Mouse (Mus musculus): Measurements from ENCODE around the gene B3gnt2. TPM values are rescaled to one million over a fixed set of nuclear protein-coding genes. Genes with fewer than 3 reads are reported as not detected.

B3gnt2 gene
- polyA plus RNA-seq, 1 experiment from 2014 or later = 1.9 TPM

GRCm38 (mm10) chr11:22891242-22891641 is 30.5 kb upstream of the B3gnt2 start:
- H3K9ac ChIP-seq (replicated peaks; ENCODE audit: low read depth, low read length) = no peak overlapping the region
- H3K27me3 ChIP-seq (ENCODE audit: control insufficient read depth, insufficient read depth, low read length) = no peaks in the 10 kb centered on the region
- H3K9me3 ChIP-seq (ENCODE audit: control insufficient read depth, low read length) = no peaks in the 10 kb centered on the region
- H3K36me3 ChIP-seq (ENCODE audit: control insufficient read depth, insufficient read depth, low read length) = no peaks in the 10 kb centered on the region
- H3K4me3 ChIP-seq (ENCODE audit: low read depth, low read length) = no peak overlapping the region
- H3K4me2 ChIP-seq (ENCODE audit: low read depth, low read length) = no peak overlapping the region
- no peak for ATAC-seq (ENCODE audit: low read depth)
- H3K27ac ChIP-seq (ENCODE audit: low read depth, low read length) = no peak overlapping the region
- 79% methylated on average over 9 of the region's 9 CpGs for WGBS
- no peaks in the 10 kb centered on the region for H3K4me1 ChIP-seq (ENCODE audit: control insufficient read depth, insufficient read depth, low read length)

- ATAC-seq (ENCODE audit: low read depth) = no peak
- H3K27ac ChIP-seq (ENCODE audit: low read depth, low read length) = no peak overlapping the region
- H3K4me2 ChIP-seq (ENCODE audit: low read depth, low read length) = no peak overlapping the region
- H3K4me1 ChIP-seq (ENCODE audit: control insufficient read depth, insufficient read depth, low read length) = no peaks in the 10 kb centered on the region
- no peak overlapping the region for H3K9ac ChIP-seq (replicated peaks; ENCODE audit: low read depth, low read length)
- no peaks in the 10 kb centered on the region for H3K27me3 ChIP-seq (ENCODE audit: control insufficient read depth, insufficient read depth, low read length)
- H3K4me3 ChIP-seq (ENCODE audit: low read depth, low read length) = no peak overlapping the region
- 93% methylated on average over 3 of the region's 3 CpGs for WGBS
- H3K36me3 ChIP-seq (ENCODE audit: control insufficient read depth, insufficient read depth, low read length) = no peaks in the 10 kb centered on the region
- H3K9me3 ChIP-seq (ENCODE audit: control insufficient read depth, low read length) = no peaks in the 10 kb centered on the region
Measured at GRCm38 (mm10) chr11:22889224-22889623, 28.5 kb upstream of the B3gnt2 start.

DNA sequence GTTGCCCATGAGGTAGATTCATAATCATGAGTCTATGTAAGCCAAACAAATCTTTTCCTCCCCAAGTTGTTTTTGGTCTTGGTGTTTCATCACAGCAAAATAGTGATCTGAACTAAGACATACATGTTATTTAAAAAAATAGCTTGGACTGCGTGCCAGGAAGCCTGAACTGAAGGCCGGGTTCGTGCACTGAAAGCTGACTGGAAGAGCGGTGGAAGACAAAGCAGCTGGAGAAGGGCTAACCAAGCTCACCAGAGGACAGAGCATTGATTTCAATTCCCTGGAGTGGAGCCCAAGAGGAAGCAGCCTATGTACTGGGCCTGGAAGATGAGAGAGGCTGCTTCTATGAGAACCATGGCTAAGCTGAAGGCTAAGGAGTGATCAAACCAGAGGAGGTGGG is 26.2 kb upstream of the B3gnt2 start:
- Histone ChIP-seq H3K36me3 (ENCODE audit: control insufficient read depth, insufficient read depth, low read length) (no peaks in the 10 kb centered on the region), H3K9me3 (ENCODE audit: control insufficient read depth, low read length) (no peaks in the 10 kb centered on the region), H3K27ac (ENCODE audit: low read depth, low read length) (no peak overlapping the region), H3K9ac (replicated peaks; ENCODE audit: low read depth, low read length) (no peak overlapping the region), H3K4me1 (ENCODE audit: control insufficient read depth, insufficient read depth, low read length) (no peaks in the 10 kb centered on the region), H3K4me3 (ENCODE audit: low read depth, low read length) (no peak overlapping the region), H3K27me3 (ENCODE audit: control insufficient read depth, insufficient read depth, low read length) (no peaks in the 10 kb centered on the region), H3K4me2 (ENCODE audit: low read depth, low read length) (no peak overlapping the region)
- WGBS = 96% methylated on average over 4 of the region's 4 CpGs
- ATAC-seq (ENCODE audit: low read depth) = no peak

GRCm38 (mm10) chr11:22885350-22885749 is 24.6 kb upstream of the B3gnt2 start:
- Histone ChIP-seq H3K9me3 (ENCODE audit: control insufficient read depth, low read length) (no peaks in the 10 kb centered on the region), H3K9ac (replicated peaks; ENCODE audit: low read depth, low read length) (no peak overlapping the region), H3K27ac (ENCODE audit: low read depth, low read length) (no peak overlapping the region), H3K4me2 (ENCODE audit: low read depth, low read length) (no peak overlapping the region), H3K36me3 (ENCODE audit: control insufficient read depth, insufficient read depth, low read length) (no peaks in the 10 kb centered on the region), H3K27me3 (ENCODE audit: control insufficient read depth, insufficient read depth, low read length) (no peaks in the 10 kb centered on the region), H3K4me1 (ENCODE audit: control insufficient read depth, insufficient read depth, low read length) (no peaks in the 10 kb centered on the region), H3K4me3 (ENCODE audit: low read depth, low read length) (no peak overlapping the region)
- no peak for ATAC-seq (ENCODE audit: low read depth)
- 88% methylated on average over 1 of the region's 1 CpGs for WGBS

GRCm38 (mm10) chr11:22883676-22884075 is 22.9 kb upstream of the B3gnt2 start:
- H3K4me2 ChIP-seq (ENCODE audit: low read depth, low read length) = no peak overlapping the region
- H3K4me3 ChIP-seq (ENCODE audit: low read depth, low read length) = no peak overlapping the region
- no peaks in the 10 kb centered on the region for H3K36me3 ChIP-seq (ENCODE audit: control insufficient read depth, insufficient read depth, low read length)
- no peaks in the 10 kb centered on the region for H3K27me3 ChIP-seq (ENCODE audit: control insufficient read depth, insufficient read depth, low read length)
- WGBS = 90% methylated on average over 2 of the region's 2 CpGs
- no peak for ATAC-seq (ENCODE audit: low read depth)
- no peaks in the 10 kb centered on the region for H3K9me3 ChIP-seq (ENCODE audit: control insufficient read depth, low read length)
- H3K4me1 ChIP-seq (ENCODE audit: control insufficient read depth, insufficient read depth, low read length) = no peaks in the 10 kb centered on the region
- H3K9ac ChIP-seq (replicated peaks; ENCODE audit: low read depth, low read length) = no peak overlapping the region
- H3K27ac ChIP-seq (ENCODE audit: low read depth, low read length) = no peak overlapping the region

DNA sequence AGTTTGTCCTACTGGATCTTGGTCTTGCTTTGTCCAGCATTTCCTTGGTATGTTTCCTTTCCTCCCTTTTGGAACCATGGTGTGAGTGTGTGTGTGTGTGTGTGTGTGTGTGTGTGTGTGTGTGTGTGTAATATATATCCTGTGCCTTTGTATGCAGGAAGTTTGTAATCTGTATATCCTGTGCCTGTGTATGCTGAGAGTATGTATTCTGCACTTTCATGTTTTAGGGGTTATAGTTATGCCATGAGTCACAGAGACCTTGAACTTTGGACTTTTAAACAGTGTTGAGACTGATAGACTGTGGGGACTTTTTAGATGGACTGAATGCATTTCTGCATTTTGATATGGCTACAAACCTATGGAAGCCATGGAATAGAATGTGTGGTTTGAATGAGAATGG is 22.2 kb upstream of the B3gnt2 start:
- Histone ChIP-seq H3K9me3 (ENCODE audit: control insufficient read depth, low read length) (no peaks in the 10 kb centered on the region), H3K27me3 (ENCODE audit: control insufficient read depth, insufficient read depth, low read length) (no peaks in the 10 kb centered on the region), H3K9ac (replicated peaks; ENCODE audit: low read depth, low read length) (no peak overlapping the region), H3K27ac (ENCODE audit: low read depth, low read length) (no peak overlapping the region), H3K4me1 (ENCODE audit: control insufficient read depth, insufficient read depth, low read length) (no peaks in the 10 kb centered on the region), H3K4me3 (ENCODE audit: low read depth, low read length) (no peak overlapping the region), H3K4me2 (ENCODE audit: low read depth, low read length) (no peak overlapping the region), H3K36me3 (ENCODE audit: control insufficient read depth, insufficient read depth, low read length) (no peaks in the 10 kb centered on the region)
- ATAC-seq (ENCODE audit: low read depth) = no peak

DNA sequence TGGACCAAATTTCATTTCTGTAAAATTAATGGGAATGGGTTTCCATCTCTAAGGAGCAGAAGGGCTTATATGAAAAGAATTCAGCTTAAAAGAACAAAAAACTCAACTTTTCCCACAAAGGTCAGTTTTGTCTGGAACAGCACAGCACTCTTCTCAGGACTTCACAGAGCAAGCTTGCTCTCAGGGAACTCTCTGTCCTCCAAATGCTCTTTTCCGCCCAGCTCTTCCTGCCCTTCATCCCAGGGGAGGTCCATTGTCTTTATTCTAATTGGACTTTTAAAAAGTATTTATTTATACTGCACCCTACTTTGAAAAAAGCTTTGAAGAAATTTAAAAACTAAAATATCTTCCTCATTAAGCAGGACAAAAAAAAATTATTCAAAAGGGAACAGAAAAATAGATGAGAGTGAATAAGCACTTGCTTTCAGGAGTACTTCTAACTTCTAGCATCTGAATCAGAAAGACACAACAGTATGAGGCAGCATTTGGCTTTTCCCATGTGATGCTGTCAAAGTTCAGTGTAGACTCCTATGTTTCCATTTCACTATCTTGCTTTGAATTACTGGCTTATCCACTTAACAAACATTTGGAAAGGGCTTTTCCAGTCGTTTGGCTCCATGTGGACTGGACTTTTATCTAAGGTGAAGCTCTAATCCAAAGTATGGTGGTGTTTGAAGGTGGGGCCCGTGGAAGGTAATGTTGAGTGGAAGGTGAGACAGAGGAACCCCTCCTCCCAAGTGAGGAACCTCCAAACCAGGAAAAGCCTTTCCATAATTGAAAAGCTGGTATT is 19.8 kb upstream of the B3gnt2 start:
- ATAC-seq (ENCODE audit: low read depth) = no peak
- H3K4me1 ChIP-seq (ENCODE audit: control insufficient read depth, insufficient read depth, low read length) = peaks cover 2% of the 10 kb centered on the region
- no peak overlapping the region for H3K27ac ChIP-seq (ENCODE audit: low read depth, low read length)
- H3K4me2 ChIP-seq (ENCODE audit: low read depth, low read length) = no peak overlapping the region
- no peaks in the 10 kb centered on the region for H3K9me3 ChIP-seq (ENCODE audit: control insufficient read depth, low read length)
- 71% methylated on average over 3 of the region's 3 CpGs for WGBS
- no peaks in the 10 kb centered on the region for H3K36me3 ChIP-seq (ENCODE audit: control insufficient read depth, insufficient read depth, low read length)
- no peak overlapping the region for H3K9ac ChIP-seq (replicated peaks; ENCODE audit: low read depth, low read length)
- no peak overlapping the region for H3K4me3 ChIP-seq (ENCODE audit: low read depth, low read length)
- no peaks in the 10 kb centered on the region for H3K27me3 ChIP-seq (ENCODE audit: control insufficient read depth, insufficient read depth, low read length)

DNA sequence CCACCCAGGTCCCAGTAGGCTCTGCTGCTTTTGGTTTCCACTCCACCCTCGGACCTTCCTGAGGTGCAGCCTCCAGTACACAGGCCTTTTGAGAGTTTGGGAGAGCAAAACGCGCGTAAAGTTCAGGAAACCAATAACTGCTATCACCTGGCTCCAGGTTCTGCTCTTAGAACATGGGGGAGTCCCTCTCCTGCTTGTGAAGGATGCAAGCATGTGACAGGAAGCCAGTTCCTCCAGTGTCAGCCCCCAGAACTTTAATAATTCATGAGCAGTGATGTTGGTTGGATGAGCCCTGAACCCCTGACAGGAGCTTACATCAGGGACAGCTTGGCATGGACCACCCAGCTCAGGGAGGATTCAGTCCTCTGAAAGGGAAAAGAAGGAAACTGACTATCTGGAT is 18.9 kb upstream of the B3gnt2 start:
- peaks cover 10% of the 10 kb centered on the region for H3K4me1 ChIP-seq (ENCODE audit: control insufficient read depth, insufficient read depth, low read length)
- no peaks in the 10 kb centered on the region for H3K36me3 ChIP-seq (ENCODE audit: control insufficient read depth, insufficient read depth, low read length)
- H3K27ac ChIP-seq (ENCODE audit: low read depth, low read length) = no peak overlapping the region
- no peak overlapping the region for H3K4me2 ChIP-seq (ENCODE audit: low read depth, low read length)
- WGBS = 92% methylated on average over 4 of the region's 4 CpGs
- no peak overlapping the region for H3K4me3 ChIP-seq (ENCODE audit: low read depth, low read length)
- no peak overlapping the region for H3K9ac ChIP-seq (replicated peaks; ENCODE audit: low read depth, low read length)
- H3K27me3 ChIP-seq (ENCODE audit: control insufficient read depth, insufficient read depth, low read length) = no peaks in the 10 kb centered on the region
- no peak for ATAC-seq (ENCODE audit: low read depth)
- no peaks in the 10 kb centered on the region for H3K9me3 ChIP-seq (ENCODE audit: control insufficient read depth, low read length)

DNA sequence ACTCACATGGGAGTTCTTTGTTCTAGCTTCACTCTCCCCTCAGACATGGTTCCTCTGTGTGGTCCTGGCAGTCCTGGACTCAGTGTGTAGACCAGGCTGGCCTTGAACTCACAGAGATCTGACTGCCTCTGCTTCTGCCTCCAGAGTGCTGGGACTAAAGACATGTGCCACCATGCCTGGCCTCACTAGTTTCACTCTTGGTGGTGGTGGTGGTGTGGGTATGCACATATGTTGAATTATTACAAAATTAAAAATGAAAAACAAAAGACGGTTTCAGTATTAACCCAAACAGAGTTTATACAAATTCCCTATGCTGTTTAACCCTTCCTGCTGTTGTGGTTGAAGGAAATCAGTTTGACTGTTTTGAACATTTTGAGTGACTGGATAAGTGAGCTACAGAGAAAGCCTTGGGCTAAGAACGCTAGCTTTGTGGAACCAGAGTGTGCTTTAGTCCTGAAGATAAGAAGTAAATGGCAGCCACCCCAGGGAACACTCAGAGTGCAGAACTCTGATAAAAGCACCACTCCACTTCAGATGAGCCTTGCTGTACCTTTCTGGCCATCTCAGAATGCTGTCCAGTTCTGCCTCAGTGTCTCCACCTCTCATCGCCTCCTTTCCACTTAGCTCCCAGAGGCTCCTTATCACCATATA is 16.0 kb upstream of the B3gnt2 start:
- H3K4me1 ChIP-seq (ENCODE audit: control insufficient read depth, insufficient read depth, low read length) = peaks cover 10% of the 10 kb centered on the region

More for the DNA sequence above, 16.0 kb upstream of the B3gnt2 start:
- no peak overlapping the region for H3K9ac ChIP-seq (replicated peaks; ENCODE audit: low read depth, low read length)
- no peaks in the 10 kb centered on the region for H3K9me3 ChIP-seq (ENCODE audit: control insufficient read depth, low read length)
- no peak for ATAC-seq (ENCODE audit: low read depth)
- WGBS = 92% methylated on average over 3 of the region's 3 CpGs
- no peak overlapping the region for H3K4me3 ChIP-seq (ENCODE audit: low read depth, low read length)
- no peaks in the 10 kb centered on the region for H3K36me3 ChIP-seq (ENCODE audit: control insufficient read depth, insufficient read depth, low read length)
- no peaks in the 10 kb centered on the region for H3K27me3 ChIP-seq (ENCODE audit: control insufficient read depth, insufficient read depth, low read length)
- no peak overlapping the region for H3K27ac ChIP-seq (ENCODE audit: low read depth, low read length)
- H3K4me2 ChIP-seq (ENCODE audit: low read depth, low read length) = no peak overlapping the region
